Mouse (Mus musculus): ENCODE results near the gene Fam160b1.

GRCm38 (mm10) chr19:57339281-57339864, 21.1 kb upstream of the Fam160b1 start:
- no peak for TF ChIP-seq POLR2A (IDR thresholded peaks at IDR 0.05; ENCODE audit: insufficient read depth, low read depth, low read length)
- no peak for TF ChIP-seq CTCF (IDR thresholded peaks at IDR 0.05; ENCODE audit: insufficient read depth, low read depth, low read length)
